Mouse (Mus musculus) stomach, embryonic 16.5 days (tissue): ENCODE measurements around the gene Padi2. TPM values are rescaled to one million over a fixed set of nuclear protein-coding genes. Genes with fewer than 3 reads are reported as not detected.
A peak's percentile ranks its signal among the peaks of the same experiment; 100 is the strongest.

Source experiments
- ATAC-seq: fragments of 200-750 bp; cut with Nextera tagmentation; 2 replicates; pipeline ENCODE4 v1.8.0; 2017; ENCODE audit warnings: moderate number of reproducible peaks, moderate TSS enrichment; ENCODE audit not compliant: insufficient read depth, low FRiP score
- H3K27ac ChIP-seq: fragments of 300-500 bp; sonication (generic); 2 replicates; pipeline ENCODE4 v1.5.1; 2014; ENCODE audit warnings: low read length
- H3K27me3 ChIP-seq: fragments of 300-500 bp; sonication (generic); 2 replicates; pipeline ENCODE4 v1.6.1; 2014; ENCODE audit warnings: low read length, control low read depth, mixed read lengths; ENCODE audit not compliant: control insufficient read depth, insufficient read depth
- H3K36me3 ChIP-seq: fragments of 300-500 bp; sonication (generic); 2 replicates; pipeline ENCODE4 v1.6.1; 2014; ENCODE audit warnings: low read length; ENCODE audit not compliant: control insufficient read depth, insufficient read depth
- H3K4me1 ChIP-seq: fragments of 300-500 bp; sonication (generic); 2 replicates; pipeline ENCODE4 v1.6.1; 2014; ENCODE audit warnings: low read length, control low read depth, mixed read lengths; ENCODE audit not compliant: control insufficient read depth, insufficient read depth
- H3K4me2 ChIP-seq: fragments of 300-500 bp; sonication (generic); 2 replicates; pipeline ENCODE4 v1.6.1; 2014; ENCODE audit warnings: low read depth, low read length, mixed read lengths
- H3K4me3 ChIP-seq: fragments of 300-500 bp; sonication (generic); replicated peaks from 2 replicates; pipeline ENCODE4 v1.5.1; 2014; ENCODE audit warnings: mild to moderate bottlenecking, low read length
- H3K9ac ChIP-seq: fragments of 300-500 bp; sonication (generic); 2 replicates; pipeline ENCODE4 v1.6.1; 2014; ENCODE audit warnings: low read length
- H3K9me3 ChIP-seq: fragments of 300-500 bp; sonication (generic); replicated peaks from 2 replicates; pipeline ENCODE4 v1.6.1; 2016; ENCODE audit warnings: low read length, control low read depth; ENCODE audit not compliant: control insufficient read depth
- WGBS: fragments of 180-500 bp; shearing (Covaris S2); extraction: QIAGEN DNeasy Blood & Tissue Kit; methylation state at CpG from one replicate; pipeline ENCODE4 v1.1.7; 2014; 5-methylcytosine and 5-hydroxymethylcytosine counted together
- polyA plus RNA-seq: library from polyadenylated mRNA; unstranded; fragments of >200 nt; fragmentation: Nextera tagmentation; extraction: Ambion mirVana; gene quantifications from 2 replicates; pipeline ENCODE4 v1.2.1, GENCODE M21; 2015

Padi2 gene
- polyA plus RNA-seq, 1 experiment from 2014 or later, result 3.2 TPM

GRCm38 (mm10) chr4:140878655-140879054 is 27.5 kb upstream of the Padi2 start:
- Histone ChIP-seq H3K9me3 (no peaks in the 10 kb centered on the region), H3K9ac (no peak overlapping the region), H3K27ac (no peak overlapping the region), H3K4me3 (no peak overlapping the region), H3K27me3 (no peaks in the 10 kb centered on the region), H3K4me1 (no peaks in the 10 kb centered on the region), H3K36me3 (no peaks in the 10 kb centered on the region), H3K4me2 (no peak overlapping the region)
- no peak for ATAC-seq
- 90% methylated on average over 9 of the region's 9 CpGs for WGBS

GRCm38 (mm10) chr4:140879116-140879515 is 27.0 kb upstream of the Padi2 start:
- 91% methylated on average over 6 of the region's 6 CpGs for WGBS
- no peaks in the 10 kb centered on the region for H3K27me3 ChIP-seq
- no peaks in the 10 kb centered on the region for H3K36me3 ChIP-seq
- H3K9me3 ChIP-seq, result no peaks in the 10 kb centered on the region
- no peak overlapping the region for H3K4me2 ChIP-seq
- no peak overlapping the region for H3K27ac ChIP-seq
- no peaks in the 10 kb centered on the region for H3K4me1 ChIP-seq
- no peak overlapping the region for H3K4me3 ChIP-seq
- no peak overlapping the region for H3K9ac ChIP-seq
- ATAC-seq, result no peak

GRCm38 (mm10) chr4:140879739-140880138 is 26.4 kb upstream of the Padi2 start:
- WGBS, result 46% methylated on average over 4 of the region's 4 CpGs
- ATAC-seq, result no peak
- H3K27me3 ChIP-seq, result no peaks in the 10 kb centered on the region
- no peak overlapping the region for H3K27ac ChIP-seq
- H3K4me3 ChIP-seq, result no peak overlapping the region
- 0 out of 2 replicates have a peak, but pooled peaks cover 2% of the 10 kb centered on the region for H3K9me3 ChIP-seq
- no peaks in the 10 kb centered on the region for H3K4me1 ChIP-seq
- H3K9ac ChIP-seq, result no peak overlapping the region
- H3K36me3 ChIP-seq, result no peaks in the 10 kb centered on the region
- H3K4me2 ChIP-seq, result no peak overlapping the region

- H3K27ac ChIP-seq, result no peak overlapping the region
- H3K4me3 ChIP-seq, result no peak overlapping the region
- H3K9me3 ChIP-seq, result 0 out of 2 replicates have a peak, but pooled peaks cover 3% of the 10 kb centered on the region
- no peak overlapping the region for H3K4me2 ChIP-seq
- ATAC-seq, result no peak
- no peaks in the 10 kb centered on the region for H3K4me1 ChIP-seq
- H3K27me3 ChIP-seq, result no peaks in the 10 kb centered on the region
- H3K9ac ChIP-seq, result no peak overlapping the region
- H3K36me3 ChIP-seq, result no peaks in the 10 kb centered on the region
- WGBS, result 72% methylated on average over 3 of the region's 3 CpGs
These were observed 25.9 kb upstream of the Padi2 start for GRCm38 (mm10) chr4:140880207-140880606.

- ATAC-seq, result no peak
These were observed 25.0 kb upstream of the Padi2 start for GRCm38 (mm10) chr4:140881026-140881670.

GRCm38 (mm10) chr4:140881771-140882170 is 24.4 kb upstream of the Padi2 start:
- Histone ChIP-seq H3K9ac (no peak overlapping the region), H3K9me3 (0 out of 2 replicates have a peak, but pooled peaks cover 3% of the 10 kb centered on the region), H3K27me3 (no peaks in the 10 kb centered on the region), H3K4me2 (no peak overlapping the region), H3K4me1 (no peaks in the 10 kb centered on the region), H3K4me3 (no peak overlapping the region), H3K36me3 (no peaks in the 10 kb centered on the region), H3K27ac (no peak overlapping the region)
- no peak for ATAC-seq
- 86% methylated on average over 13 of the region's 13 CpGs for WGBS

More at GRCm38 (mm10) chr4:140881026-140881670, 25.0 kb upstream of the Padi2 start:
- no peak overlapping the region for H3K4me3 ChIP-seq
- no peak overlapping the region for H3K4me2 ChIP-seq
- no peaks in the 10 kb centered on the region for H3K36me3 ChIP-seq
- no peak overlapping the region for H3K9ac ChIP-seq
- 86% methylated on average over 8 of the region's 8 CpGs for WGBS
- 0 out of 2 replicates have a peak, but pooled peaks cover 3% of the 10 kb centered on the region for H3K9me3 ChIP-seq
- no peaks in the 10 kb centered on the region for H3K4me1 ChIP-seq
- H3K27me3 ChIP-seq, result no peaks in the 10 kb centered on the region
- H3K27ac ChIP-seq, result no peak overlapping the region

- no peak overlapping the region for H3K9ac ChIP-seq
- WGBS, result 61% methylated on average over 4 of the region's 4 CpGs
These were observed 23.8 kb upstream of the Padi2 start for GRCm38 (mm10) chr4:140882365-140882764.

GRCm38 (mm10) chr4:140882981-140883380 is 23.2 kb upstream of the Padi2 start:
- Histone ChIP-seq H3K4me3 (no peak overlapping the region), H3K4me2 (no peak overlapping the region), H3K9me3 (0 out of 2 replicates have a peak, but pooled peaks cover 3% of the 10 kb centered on the region), H3K9ac (no peak overlapping the region), H3K36me3 (no peaks in the 10 kb centered on the region), H3K27ac (0 out of 2 replicates have a peak overlapping the region, but pooled peaks have one; percentile 12), H3K4me1 (no peaks in the 10 kb centered on the region), H3K27me3 (no peaks in the 10 kb centered on the region)
- 97% methylated on average over 3 of the region's 3 CpGs for WGBS
- no peak for ATAC-seq

More at GRCm38 (mm10) chr4:140882365-140882764, 23.8 kb upstream of the Padi2 start:
- Histone ChIP-seq H3K4me3 (no peak overlapping the region), H3K4me1 (no peaks in the 10 kb centered on the region), H3K27ac (no peak overlapping the region), H3K4me2 (no peak overlapping the region), H3K9me3 (0 out of 2 replicates have a peak, but pooled peaks cover 3% of the 10 kb centered on the region), H3K27me3 (no peaks in the 10 kb centered on the region), H3K36me3 (no peaks in the 10 kb centered on the region)
- no peak for ATAC-seq

- no peak overlapping the region for H3K9ac ChIP-seq
- WGBS, result 21% methylated on average over 4 of the region's 4 CpGs
- no peaks in the 10 kb centered on the region for H3K4me1 ChIP-seq
- 0 out of 2 replicates have a peak, but pooled peaks cover 3% of the 10 kb centered on the region for H3K9me3 ChIP-seq
- ATAC-seq, result peak; percentile 80
- peak overlapping the region; percentile 49 for H3K27ac ChIP-seq
- H3K4me2 ChIP-seq, result no peak overlapping the region
- H3K4me3 ChIP-seq, result no peak overlapping the region
- H3K27me3 ChIP-seq, result no peaks in the 10 kb centered on the region
- no peaks in the 10 kb centered on the region for H3K36me3 ChIP-seq
These were observed 22.3 kb upstream of the Padi2 start for GRCm38 (mm10) chr4:140883852-140884251.
